Mouse (Mus musculus) bone marrow macrophage, adult 2 months (primary cell): ENCODE data around the gene Rep15.

Experiments
- CTCF ChIP-seq: IDR thresholded peaks from 2 replicates; pipeline ENCODE4 v1.5.1; 2012; ENCODE audit warnings: low read depth, mild to moderate bottlenecking, low read length, moderate library complexity
- POLR2A ChIP-seq: IDR thresholded peaks from 2 replicates; pipeline ENCODE4 v1.6.1; 2012; ENCODE audit warnings: mild to moderate bottlenecking, low read depth, low read length, borderline replicate concordance

DNA sequence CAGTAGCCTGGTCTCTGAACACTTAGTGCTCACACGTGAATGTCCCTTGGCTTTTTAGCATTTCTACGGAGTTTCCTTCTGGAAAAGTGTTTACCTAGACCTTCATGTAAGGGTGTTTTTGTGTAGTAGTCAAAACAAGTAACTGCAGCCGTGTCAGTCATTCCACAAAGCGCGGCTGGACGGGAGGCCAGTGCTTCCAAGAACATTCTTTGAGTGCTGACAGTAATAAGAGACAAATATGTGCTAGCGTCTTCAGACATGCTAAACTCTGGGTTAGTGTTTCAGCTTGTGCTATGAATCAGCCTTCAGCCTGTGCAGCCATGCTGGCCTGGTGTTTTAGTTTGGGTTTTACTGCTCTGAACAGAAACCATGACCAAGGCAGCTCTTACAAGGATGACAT lies 30.3 kb downstream of the Rep15 start:
- TF ChIP-seq POLR2A (no peak), CTCF (no peak)
